Mouse (Mus musculus): ENCODE measurements around the gene Irx1.

Irx1 gene

GRCm38 (mm10) chr13:71963356-71964351 lies at the start of gene Irx1:
Gene Irx1 (minus strand): TSS chr13:71963723.
- no peak for DNase-seq (ENCODE audit: low spot score)

GRCm38 (mm10) chr13:71979932-71980655 lies 16.6 kb upstream of the Irx1 start:
- DNase-seq (ENCODE audit: low spot score), result no peak

- DNase-seq (ENCODE audit: low spot score), result no peak
Observed at GRCm38 (mm10) chr13:71975753-71976152, 12.2 kb upstream of the Irx1 start.

- no peak for DNase-seq (ENCODE audit: low spot score)
Observed at GRCm38 (mm10) chr13:71968286-71968685, 4.8 kb upstream of the Irx1 start.

- DNase-seq (ENCODE audit: low spot score), result no peak
Observed at GRCm38 (mm10) chr13:71967341-71968250, 4.1 kb upstream of the Irx1 start.

- DNase-seq (ENCODE audit: low spot score), result no peak
Observed at GRCm38 (mm10) chr13:71966631-71967030, 3.1 kb upstream of the Irx1 start.

GRCm38 (mm10) chr13:71964366-71964765 lies 843 bp upstream of the Irx1 start:
- no peak for DNase-seq (ENCODE audit: low spot score)

- DNase-seq (ENCODE audit: low spot score), result no peak
Observed at GRCm38 (mm10) chr13:71962661-71963355, 715 bp downstream of the Irx1 start.

- no peak for DNase-seq (ENCODE audit: low spot score)
Observed at GRCm38 (mm10) chr13:71961891-71962660, 1.4 kb downstream of the Irx1 start.

- DNase-seq (ENCODE audit: low spot score), result no peak
Observed at GRCm38 (mm10) chr13:71960846-71961735, 2.4 kb downstream of the Irx1 start.

GRCm38 (mm10) chr13:71960277-71960672 lies 3.2 kb downstream of the Irx1 start:
- no peak for DNase-seq (ENCODE audit: low spot score)

GRCm38 (mm10) chr13:71959361-71960276 lies 3.9 kb downstream of the Irx1 start:
- DNase-seq (ENCODE audit: low spot score), result no peak

- DNase-seq (ENCODE audit: low spot score), result no peak
Observed at GRCm38 (mm10) chr13:71958651-71959050, 4.9 kb downstream of the Irx1 start.

GRCm38 (mm10) chr13:71957811-71958351 lies 5.6 kb downstream of the Irx1 start:
- no peak for DNase-seq (ENCODE audit: low spot score)

GRCm38 (mm10) chr13:71957147-71957546 lies 6.4 kb downstream of the Irx1 start:
- no peak for DNase-seq (ENCODE audit: low spot score)

- DNase-seq (ENCODE audit: low spot score), result no peak
Observed at GRCm38 (mm10) chr13:71956481-71956880, 7.0 kb downstream of the Irx1 start.

- no peak for DNase-seq (ENCODE audit: low spot score)
Observed at GRCm38 (mm10) chr13:71951966-71952365, 11.6 kb downstream of the Irx1 start.

- DNase-seq (ENCODE audit: low spot score), result no peak
Observed at GRCm38 (mm10) chr13:71949859-71950258, 13.7 kb downstream of the Irx1 start.
